Mouse (Mus musculus): ENCODE results near the gene Gda.

Gda gene

GRCm38 (mm10) chr19:21373073-21373755 lies 100.0 kb downstream of the Gda start:
- peak; percentile 71 for DNase-seq (ENCODE audit: low read depth, low spot score)

- no peak for DNase-seq (ENCODE audit: low read depth, low spot score)
These were observed 100.7 kb downstream of the Gda start for GRCm38 (mm10) chr19:21372395-21373072.

- peak; percentile 36 for DNase-seq (ENCODE audit: low read depth, low spot score)
These were observed 101.9 kb downstream of the Gda start for GRCm38 (mm10) chr19:21371337-21371736.

- DNase-seq (ENCODE audit: low read depth, low spot score): no peak
These were observed 102.5 kb downstream of the Gda start for GRCm38 (mm10) chr19:21370782-21371181.

- no peak for DNase-seq (ENCODE audit: low read depth, low spot score)
These were observed 104.1 kb downstream of the Gda start for GRCm38 (mm10) chr19:21369175-21369574.

- DNase-seq (ENCODE audit: low read depth, low spot score): no peak
These were observed 104.7 kb downstream of the Gda start for GRCm38 (mm10) chr19:21368595-21368994.

GRCm38 (mm10) chr19:21357792-21358191 lies 115.5 kb downstream of the Gda start:
- DNase-seq (ENCODE audit: low read depth, low spot score): no peak

GRCm38 (mm10) chr19:21349634-21350033 lies 123.6 kb downstream of the Gda start:
- no peak for DNase-seq (ENCODE audit: low read depth, low spot score)

- peak; percentile 21 for DNase-seq (ENCODE audit: low read depth, low spot score)
These were observed 126.6 kb downstream of the Gda start for GRCm38 (mm10) chr19:21346646-21347045.

All from ZHBTc4 (cell line).